Mouse (Mus musculus) frontal cortex, adult (tissue): ENCODE measurements around the gene Gm17720.

Experiments
- ATAC-seq: cut with Nextera tagmentation; 2 replicates; pipeline ENCODE4 v1.9.2; 2017; ENCODE audit warnings: mild to moderate bottlenecking, moderate library complexity, mixed read lengths; ENCODE audit not compliant: low TSS enrichment

The Gm17720 gene

DNA sequence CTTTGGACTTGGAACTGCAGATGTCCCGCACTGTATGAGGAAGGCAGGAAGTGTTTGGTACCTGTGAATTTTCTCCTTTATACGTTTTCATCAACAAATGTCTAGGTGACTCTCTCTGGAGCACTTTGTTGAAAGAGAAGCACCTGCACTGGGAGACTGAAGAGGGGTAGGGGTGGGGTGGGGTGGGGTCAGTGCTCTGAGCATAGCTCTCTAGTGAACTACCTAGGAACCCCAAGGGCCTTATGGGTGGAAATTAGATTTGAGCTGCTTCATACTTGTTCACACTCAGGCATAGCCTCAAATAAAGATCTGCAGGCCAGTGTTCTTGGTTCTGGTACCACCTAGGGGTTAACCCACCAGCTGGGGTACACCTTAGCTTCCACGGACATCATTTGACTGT lies at the start of gene Gm17720:
Gene Gm17720, minus strand, starts transcription at position 101 of the 400 bp plus-strand sequence.
- ATAC-seq: no peak

DNA sequence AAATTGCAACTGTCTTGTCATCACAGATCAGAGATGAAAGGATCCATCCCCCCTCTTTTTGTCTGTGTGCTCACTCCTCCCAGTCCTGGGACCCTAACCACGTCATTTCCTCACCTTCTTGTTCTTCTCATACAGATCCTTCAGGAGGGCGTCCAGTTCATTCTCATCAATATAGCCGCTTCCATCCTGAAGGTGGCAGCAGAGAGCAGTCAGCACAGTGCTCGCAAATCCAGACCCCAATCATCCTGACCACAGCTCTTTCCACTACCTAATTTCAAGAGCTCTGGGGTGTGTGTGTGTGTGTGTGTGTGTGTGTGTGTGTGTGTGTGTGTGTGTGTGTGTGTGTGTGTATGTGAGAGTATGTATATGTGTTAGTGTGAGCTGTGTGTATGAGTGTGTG lies 43.0 kb upstream of the Gm17720 start:
- ATAC-seq: peak; percentile 79

DNA sequence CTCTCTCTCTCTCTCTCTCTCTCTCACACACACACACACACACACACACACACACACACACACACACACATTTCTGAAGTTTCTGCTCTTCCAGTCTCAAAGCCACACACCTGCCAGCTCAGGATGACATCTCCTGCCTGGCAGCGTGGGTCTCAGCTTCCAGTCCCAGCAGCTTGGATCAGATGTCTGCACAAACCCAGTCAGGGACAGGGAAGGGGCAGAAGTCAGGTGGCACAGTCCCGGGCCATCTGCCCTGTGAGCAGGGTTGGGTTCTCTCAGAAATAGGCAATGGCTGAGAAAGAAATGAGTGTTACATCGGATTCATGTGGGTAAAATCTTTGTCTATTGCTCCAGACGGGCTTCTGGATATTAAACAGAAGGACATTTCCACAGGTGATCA lies 38.2 kb upstream of the Gm17720 start:
- ATAC-seq: no peak

DNA sequence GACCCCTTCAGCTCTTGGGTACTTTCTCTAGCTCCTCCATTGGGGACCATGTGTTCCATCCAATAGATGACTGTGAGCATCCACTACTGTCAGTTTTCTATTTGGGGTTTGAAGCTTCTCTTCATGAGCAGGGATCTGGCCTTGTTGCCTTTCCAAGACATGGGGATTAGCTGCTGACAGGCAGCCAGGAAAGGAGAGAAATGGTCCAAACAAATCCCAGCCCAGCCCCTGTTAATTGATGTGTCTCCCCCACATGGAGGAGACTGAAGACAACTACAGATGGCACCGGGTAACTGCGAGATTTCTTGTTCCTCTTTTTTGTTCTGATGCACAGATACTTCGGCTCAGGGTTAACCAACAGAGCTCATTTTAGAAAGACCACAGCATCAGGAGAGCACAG lies 37.6 kb upstream of the Gm17720 start:
- no peak for ATAC-seq

DNA sequence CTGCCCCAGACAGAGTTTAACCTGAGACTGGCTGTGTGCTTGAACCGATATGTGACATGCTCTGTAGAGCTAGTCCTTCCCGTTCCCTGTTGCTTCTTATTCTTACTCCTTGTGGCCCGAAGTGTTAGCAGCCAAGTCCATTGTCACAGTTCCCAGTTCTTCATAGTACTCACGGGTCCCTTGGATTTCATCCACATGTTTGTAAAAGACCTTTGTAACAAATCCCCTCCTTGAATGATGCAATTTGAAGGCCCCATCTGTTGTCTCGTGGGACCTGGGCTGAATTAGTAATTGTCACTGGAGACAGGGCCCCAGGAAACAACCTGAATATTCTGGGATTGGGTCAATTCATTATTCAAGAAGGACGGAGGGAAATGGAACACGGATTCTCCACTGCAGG lies 33.0 kb upstream of the Gm17720 start:
- ATAC-seq: no peak

DNA sequence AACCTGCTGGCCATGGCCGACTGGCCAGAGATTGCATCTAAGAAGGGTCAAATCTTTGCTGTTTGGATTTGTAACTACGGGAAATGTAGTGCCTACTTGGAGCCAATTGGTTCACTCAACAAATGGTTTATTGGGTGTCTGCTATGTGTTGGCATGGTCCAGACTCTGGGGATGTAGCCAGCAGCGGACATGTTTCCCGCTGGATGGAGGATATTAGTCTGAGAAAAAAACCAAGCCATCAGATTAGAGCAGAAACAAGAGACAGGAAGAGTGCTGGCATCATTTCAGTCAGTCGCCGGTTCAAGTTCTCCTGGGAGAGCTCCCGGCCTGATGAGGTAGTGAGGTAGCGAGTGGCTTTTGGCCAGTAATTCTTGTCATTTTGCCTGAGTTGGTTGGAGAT lies 31.7 kb upstream of the Gm17720 start:
- ATAC-seq: no peak

DNA sequence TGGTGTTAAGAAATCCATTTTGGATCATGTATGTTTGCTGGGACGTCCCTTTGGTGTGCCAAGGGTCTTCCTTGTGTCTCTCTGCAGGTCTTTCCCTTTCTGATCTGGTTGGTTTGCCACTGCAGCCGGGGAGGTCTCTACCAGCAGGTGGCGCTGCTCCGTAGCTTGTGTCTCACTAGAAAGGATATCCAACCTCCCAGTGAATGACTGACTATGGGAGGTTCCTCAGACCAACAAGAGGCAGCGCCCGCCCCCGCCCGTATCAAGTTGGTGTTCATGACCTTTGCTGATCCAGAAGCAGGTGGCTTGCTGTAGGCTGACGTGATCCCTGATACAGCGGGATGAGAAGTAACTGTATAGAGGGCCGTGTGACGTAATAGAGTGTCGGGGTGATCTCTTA lies 28.0 kb upstream of the Gm17720 start:
- ATAC-seq: peak; percentile 93

DNA sequence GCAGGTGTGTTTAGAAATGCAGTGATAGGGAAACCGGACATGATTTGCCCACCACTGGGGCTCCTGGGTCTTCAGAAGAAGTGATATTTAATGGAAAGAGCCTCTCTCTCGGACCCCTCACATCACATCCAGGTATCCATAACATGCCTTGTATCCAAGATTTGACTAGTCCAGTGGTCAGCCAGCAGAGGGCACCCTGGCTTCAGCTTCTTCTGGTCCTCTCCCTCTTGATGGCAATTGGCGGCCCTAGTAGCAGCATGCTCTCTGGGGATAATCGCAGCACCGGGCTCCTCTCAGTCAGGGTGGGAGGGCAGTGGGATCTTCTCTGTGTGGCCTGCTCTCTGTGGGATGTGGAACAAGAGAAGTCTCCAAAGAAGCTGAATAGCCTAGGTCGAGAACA lies 17.2 kb upstream of the Gm17720 start:
- peak; percentile 67; the same call in 1 of the 2 replicates for ATAC-seq

DNA sequence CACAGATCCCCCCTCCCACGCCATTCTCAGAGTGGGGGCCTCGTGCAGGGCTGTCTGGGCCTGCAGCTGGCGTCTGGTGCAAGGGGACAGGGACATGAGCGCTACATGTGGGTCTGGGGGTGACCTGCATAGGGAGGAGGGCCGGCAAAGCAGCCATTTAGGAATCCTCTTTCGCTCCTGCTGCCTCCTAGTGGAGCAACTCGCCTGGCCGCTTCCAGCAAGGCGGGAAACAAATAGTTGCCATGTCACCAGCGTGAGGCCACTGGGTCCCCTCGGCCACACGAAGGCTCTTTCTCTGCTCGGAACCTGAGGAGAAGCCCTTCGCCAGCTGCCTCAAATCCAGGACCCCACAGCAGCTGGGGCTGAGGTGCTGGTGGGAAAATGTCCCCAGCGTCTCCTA lies 877 bp downstream of the Gm17720 start:
- no peak for ATAC-seq

DNA sequence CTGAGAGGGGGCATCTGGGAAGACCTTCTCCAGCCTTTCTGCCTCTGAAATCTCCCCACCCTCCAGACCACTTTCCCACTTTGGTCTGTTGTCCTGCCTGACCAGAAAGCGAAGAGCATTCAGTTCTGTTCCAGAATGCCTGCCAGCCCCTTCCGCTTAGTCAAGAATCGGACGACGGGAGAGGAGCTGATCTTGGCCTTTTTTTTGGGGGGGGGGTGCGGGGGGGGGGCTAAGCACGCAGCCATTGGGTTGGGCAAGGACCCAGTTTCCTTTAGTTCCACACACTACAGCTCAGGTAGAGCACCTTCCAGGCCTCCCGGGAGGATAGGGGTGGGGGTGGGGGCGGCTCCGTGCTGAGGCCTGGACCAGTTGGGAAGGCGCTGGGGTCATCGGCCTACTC lies 1.6 kb downstream of the Gm17720 start, which contains the start of gene Gm21964:
Gene Gm21964, plus strand, starts transcription at position 301 of the 400 bp plus-strand sequence.
- ATAC-seq: no peak

DNA sequence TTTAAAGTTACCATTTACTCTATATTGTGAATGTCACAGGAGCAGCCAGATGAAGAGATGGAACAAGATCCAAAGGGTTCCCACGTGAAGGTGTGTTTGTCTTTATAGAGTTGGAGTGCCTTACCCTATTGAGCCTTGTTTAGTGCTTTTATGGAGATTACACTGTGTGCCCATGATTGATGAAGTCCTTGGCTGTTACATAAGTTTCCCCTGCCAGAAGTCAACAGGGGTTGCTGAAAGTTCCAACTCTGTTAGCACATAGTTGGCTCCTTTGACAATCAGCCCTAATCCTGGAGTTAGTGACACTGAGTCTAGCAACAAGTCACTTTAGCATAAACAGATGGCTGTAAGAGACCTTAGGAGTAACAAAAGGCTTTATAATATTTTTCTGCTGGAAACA lies 10.7 kb downstream of the Gm17720 start:
- no peak for ATAC-seq

DNA sequence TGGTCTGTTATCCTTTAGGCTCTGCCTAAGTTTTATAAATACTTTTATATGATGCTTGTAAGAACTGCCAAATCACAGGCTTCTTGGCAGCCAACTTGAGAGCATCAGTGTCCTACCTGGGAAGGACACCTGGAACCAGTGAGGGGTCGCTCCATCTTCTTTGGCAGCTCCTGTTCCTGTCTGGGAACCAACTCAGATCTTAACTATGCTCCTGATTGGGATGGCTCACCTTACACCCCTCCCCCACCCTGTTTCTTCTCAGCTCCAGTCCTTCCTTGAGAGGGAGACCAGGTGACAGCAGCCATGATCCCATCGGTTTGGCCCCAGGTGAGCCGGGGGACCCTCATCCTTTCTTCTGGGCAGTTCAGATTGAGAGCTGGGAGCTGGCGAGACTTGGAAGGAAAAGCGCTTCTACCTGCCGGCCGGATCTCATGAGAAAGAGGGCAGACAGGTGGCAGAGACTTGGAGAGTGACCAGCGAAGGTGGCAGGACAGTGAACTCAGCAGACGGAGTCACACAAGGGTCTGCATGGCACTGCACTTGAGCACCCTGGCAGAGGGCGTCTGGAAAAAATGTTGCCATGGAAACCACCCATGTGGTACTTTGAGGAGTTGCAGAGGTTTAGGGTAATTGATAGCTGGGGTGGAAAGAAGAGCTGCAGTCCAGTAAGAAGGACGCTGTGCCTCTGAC lies 20.0 kb downstream of the Gm17720 start:
- no peak for ATAC-seq

DNA sequence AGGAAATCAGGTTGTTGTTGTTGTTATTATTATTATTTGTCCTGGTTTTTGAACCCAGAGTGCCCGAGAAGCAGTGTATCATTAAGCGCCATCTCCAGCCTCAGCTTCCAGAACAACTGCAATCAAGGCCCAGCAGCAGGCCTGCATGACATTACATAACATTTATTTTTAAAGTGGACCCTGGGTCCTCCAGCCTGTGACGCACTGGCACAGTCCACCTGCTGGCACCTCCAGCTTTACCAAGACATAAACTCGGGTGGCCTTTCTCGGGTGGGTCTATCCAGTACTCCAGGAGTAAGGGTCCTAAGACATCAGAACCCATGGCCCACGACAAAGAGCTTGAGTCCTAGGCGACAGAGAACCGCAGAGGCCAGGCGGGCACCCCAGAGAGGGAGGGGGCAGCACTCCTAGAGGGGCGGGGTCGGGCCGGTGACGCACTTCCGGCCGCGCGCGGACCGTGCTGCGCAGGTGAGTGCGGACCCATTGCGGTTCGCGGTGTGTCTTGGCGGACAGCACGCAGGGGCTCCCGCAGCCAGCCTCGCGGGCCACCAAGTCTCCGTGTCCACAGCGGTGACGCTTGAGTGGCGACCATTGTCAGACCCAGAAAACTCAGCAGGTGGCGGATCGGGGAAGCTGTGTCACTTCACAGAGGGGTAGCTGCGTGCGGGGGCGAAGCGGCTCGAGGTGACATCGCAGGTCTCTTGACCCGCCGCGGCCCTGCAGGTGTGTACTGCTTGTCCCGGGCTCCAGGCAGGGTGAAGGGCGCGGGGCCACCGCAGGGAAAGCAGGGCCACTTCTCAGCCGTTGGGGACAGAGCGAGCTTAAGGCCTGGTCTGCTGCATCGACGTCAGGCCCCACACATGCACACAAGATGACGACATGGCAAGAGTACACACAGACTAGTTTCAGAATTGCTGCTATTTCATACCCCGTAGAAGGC lies 23.0 kb downstream of the Gm17720 start, which contains the start of gene Zfp612:
Gene Zfp612, plus strand, starts transcription at position 465 of the 940 bp plus-strand sequence.
- peak; percentile 92 for ATAC-seq

DNA sequence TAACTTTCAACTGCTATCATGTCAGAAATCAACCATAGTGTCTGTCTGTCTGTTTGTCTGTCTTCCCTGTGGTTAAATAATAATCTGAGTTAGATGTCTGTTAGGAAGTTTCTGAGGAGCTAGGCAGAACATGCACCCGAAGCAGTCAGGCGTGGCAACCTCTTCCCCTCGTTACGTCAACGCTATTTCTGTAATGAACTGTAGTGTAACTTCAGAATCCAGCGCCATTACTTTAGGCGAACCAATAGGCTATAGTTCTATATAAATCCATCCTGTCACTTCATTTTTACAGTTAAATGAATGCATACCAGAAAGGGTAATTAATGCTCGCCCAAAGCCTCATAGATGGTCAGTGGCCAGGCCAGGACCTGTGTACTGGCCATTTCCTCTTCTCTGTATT lies 28.1 kb downstream of the Gm17720 start:
- ATAC-seq: no peak

DNA sequence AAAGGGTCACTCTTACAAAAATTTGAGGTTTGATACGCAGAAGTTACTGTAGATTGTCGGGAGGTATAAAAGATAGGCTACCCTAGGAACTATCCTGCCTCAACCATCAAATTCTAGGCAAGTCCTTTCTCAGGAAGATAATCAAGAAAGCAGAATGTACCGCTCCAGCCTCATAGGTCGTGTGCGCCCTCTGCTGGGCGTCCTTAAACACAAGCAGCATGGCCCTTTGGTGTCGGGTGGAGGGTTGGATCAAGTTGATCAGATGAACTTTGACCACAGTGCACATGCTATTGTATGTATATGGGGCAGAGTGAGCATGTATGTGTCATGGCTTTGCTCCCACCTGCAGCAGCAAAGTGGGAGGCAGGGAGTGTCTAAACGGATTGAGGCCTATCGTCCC lies 31.0 kb downstream of the Gm17720 start:
- peak; percentile 96 for ATAC-seq

DNA sequence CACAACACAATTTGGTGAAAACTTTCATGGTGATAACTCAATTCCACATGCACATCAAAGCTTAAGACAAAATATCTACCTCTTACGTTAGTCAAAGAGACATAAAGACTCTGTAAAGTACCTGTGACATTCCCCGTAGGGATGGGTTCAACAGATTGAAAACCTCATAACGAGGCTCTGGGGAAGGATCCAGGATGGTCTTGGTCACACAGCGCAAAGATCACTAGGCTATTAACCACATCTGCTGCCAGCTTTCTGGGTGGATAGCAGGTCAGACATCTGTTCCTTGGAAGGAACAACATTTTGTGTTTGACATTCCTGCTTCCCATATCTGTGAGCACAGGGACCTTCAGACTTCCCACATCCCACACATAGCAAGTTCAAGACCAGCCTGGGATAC lies 32.8 kb downstream of the Gm17720 start:
- no peak for ATAC-seq

DNA sequence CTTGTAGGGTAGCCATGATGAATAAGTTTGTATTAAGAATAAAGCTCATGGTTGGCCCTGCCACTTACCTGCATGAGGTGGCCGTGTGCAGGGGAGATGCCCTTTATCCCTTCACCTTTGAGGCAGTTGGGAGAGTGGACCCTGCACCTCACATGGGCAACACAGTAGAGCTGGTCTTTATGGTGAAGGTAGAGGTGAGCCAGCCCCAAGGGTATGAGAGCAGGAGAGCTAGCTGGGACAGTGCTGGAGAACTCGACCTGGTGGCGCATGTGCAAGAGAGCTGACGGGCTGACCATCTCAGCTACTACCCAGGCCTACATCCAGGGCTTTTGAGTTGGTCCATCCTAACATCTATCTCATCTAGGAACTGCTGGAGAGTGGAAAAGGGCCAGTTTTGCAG lies 36.9 kb downstream of the Gm17720 start:
- no peak for ATAC-seq

DNA sequence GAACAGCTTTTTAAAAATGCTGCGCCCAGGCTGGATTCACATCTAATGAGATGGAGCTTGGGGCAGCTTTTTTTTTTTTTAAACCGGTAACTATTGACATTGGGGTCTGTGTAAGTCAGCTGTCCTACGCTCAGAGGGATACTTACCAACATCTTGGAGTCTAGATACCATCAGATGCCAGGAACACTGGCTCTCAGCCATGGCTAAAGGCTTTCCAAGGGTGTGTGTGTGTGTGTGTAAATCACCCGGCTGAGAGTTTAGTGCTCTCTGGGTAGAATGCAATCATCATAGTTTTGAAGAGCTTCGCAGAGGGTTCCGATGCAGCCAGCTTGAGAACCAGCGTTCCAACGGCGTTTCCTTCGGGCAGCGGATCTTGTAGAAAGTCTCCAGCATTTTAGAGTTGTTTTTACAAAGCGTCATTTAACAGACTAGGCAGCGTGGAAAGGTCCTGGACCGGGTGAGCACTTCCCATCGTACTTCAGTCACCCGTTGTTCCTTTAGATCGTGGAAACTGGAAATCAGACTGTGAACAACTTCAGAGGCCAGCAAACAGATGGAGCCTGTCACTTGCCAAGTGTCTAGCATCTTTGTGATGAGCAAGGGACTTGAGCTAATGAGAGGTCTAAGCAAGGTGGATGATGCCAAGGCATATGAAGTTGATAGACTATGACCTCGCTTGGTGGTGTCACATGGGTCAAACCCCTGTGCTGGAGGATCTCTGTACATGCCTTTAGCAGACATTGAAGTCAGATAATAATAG lies 37.8 kb downstream of the Gm17720 start:
- no peak for ATAC-seq

DNA sequence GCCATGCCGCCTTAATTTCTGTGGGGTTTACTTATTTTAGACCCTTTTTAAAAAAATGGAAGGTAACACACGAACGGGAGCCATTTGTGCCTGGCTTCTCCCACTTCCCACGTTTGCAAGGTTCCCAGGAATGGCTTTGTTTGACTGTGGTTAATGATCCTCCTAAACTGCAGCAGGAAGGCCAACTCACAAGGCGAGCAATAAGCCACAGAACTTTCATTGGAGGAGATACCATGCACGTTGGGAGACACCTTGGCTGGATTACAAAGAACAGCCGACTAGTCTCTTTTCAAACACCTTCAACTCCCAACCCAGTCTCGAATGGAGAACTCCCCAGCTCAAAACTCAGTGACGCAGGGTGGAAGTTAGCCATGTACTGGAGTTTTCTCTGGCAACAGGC lies 38.4 kb downstream of the Gm17720 start:
- ATAC-seq: no peak

DNA sequence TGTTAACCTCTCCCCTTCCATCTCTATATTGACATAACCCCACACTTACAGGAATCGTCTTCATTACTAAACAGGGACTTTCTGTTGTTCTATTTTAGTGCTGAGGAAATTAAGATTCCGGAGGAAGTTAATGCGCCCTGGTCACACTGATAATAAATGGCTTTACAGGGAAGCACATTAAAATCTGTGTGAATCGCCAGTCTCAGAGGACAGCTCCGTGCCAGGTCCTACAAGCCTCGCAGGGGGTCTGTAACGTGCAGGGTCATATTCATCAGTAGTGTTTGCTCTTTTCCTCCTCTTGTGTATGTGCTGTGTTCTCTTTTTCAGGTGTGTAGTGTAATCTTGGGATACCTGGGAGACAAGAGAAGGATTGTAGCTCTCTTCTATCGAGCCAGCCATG lies 44.3 kb downstream of the Gm17720 start:
- ATAC-seq: no peak

DNA sequence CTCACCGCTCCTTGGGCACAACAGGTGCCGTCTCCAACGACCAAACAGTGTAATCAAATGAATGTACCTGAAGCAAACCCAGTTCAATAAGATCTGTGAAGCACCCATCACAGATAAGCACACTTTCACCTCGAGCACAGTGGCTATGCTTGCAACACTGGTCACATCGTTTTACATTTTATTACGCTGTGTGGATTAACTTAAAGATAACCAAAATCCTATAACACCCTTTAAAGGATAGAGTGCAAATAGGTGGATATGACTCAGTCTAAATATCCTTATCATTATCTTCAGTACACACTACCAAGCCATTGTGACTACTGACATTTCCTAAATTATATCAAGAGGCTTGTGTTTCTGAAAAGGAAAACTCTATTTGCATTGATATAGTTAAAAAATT lies 51.3 kb downstream of the Gm17720 start:
- ATAC-seq: no peak

DNA sequence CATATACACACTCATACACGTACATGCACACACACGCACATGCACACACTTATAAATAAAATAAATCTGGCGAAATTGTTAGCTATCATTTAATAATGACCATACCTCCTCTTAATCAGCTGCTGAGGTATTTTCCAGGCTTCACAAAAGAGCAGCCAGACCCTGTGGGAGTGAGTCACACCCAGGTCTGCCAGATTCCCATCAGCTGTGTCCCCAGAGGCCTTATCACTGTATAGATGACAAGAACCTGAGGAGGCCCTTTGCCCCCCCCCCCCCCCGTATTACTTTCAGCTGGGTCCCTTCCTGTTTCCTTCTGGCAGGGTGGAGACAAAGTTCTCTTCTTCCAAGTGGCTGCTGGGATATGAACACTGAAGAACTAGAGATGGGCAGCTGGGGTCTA lies 62.0 kb downstream of the Gm17720 start:
- no peak for ATAC-seq
